Mouse (Mus musculus): Measurements from ENCODE around the gene Endod1. TPM values are rescaled to one million over a fixed set of nuclear protein-coding genes. Genes with fewer than 3 reads are reported as not detected.
"Not testable (repeated sequence)": the region's sequence is repeated elsewhere in the genome, so short reads cannot be mapped to it uniquely, and the experiment has no call there.

Endod1 gene
- polyA plus RNA-seq, 1 experiment from 2014 or later: 26.8 TPM

GRCm38 (mm10) chr9:14352337-14352736, 29.0 kb downstream of the Endod1 start:
- H3K4me3 ChIP-seq (ENCODE audit: low read depth, low read length): no peak overlapping the region
- no peak overlapping the region for H3K4me2 ChIP-seq (ENCODE audit: low read length)
- no peaks in the 10 kb centered on the region for H3K27me3 ChIP-seq (replicated peaks; ENCODE audit: control insufficient read depth, insufficient read depth, low read length)
- WGBS: 75% methylated on average over 1 of the region's 1 CpGs
- peaks cover 13% of the 10 kb centered on the region for H3K36me3 ChIP-seq (ENCODE audit: control insufficient read depth, insufficient read depth, low read length)
- DNase-seq (ENCODE audit: low spot score) (no peak), ATAC-seq (replicated peaks; ENCODE audit: low FRiP score, low TSS enrichment, low read depth) (no peak)
- H3K27ac ChIP-seq (ENCODE audit: low read depth): no peak overlapping the region
- H3K9ac ChIP-seq (ENCODE audit: low read length): no peak overlapping the region
- H3K4me1 ChIP-seq (replicated peaks; ENCODE audit: control insufficient read depth, insufficient read depth, low read length): no peaks in the 10 kb centered on the region
- no peaks in the 10 kb centered on the region for H3K9me3 ChIP-seq (ENCODE audit: control insufficient read depth, low read length)

- Histone ChIP-seq H3K27ac (ENCODE audit: low read depth) (no peak overlapping the region), H3K4me3 (ENCODE audit: low read depth, low read length) (no peak overlapping the region), H3K4me1 (replicated peaks; ENCODE audit: control insufficient read depth, insufficient read depth, low read length) (no peaks in the 10 kb centered on the region), H3K27me3 (replicated peaks; ENCODE audit: control insufficient read depth, insufficient read depth, low read length) (no peaks in the 10 kb centered on the region), H3K4me2 (ENCODE audit: low read length) (no peak overlapping the region), H3K9me3 (ENCODE audit: control insufficient read depth, low read length) (no peaks in the 10 kb centered on the region), H3K36me3 (ENCODE audit: control insufficient read depth, insufficient read depth, low read length) (0 out of 2 replicates have a peak, but pooled peaks cover 4% of the 10 kb centered on the region), H3K9ac (ENCODE audit: low read length) (no peak overlapping the region)
- DNase-seq (ENCODE audit: low spot score): no peak
- 76% methylated on average over 2 of the region's 2 CpGs for WGBS
- ATAC-seq (replicated peaks; ENCODE audit: low FRiP score, low TSS enrichment, low read depth): no peak
Observed at GRCm38 (mm10) chr9:14350787-14351186, 30.5 kb downstream of the Endod1 start.

GRCm38 (mm10) chr9:14349380-14349779, 31.9 kb downstream of the Endod1 start:
- 82% methylated on average over 5 of the region's 5 CpGs for WGBS
- DNase-seq (ENCODE audit: low spot score): no peak
- no peak for ATAC-seq (replicated peaks; ENCODE audit: low FRiP score, low TSS enrichment, low read depth)
- H3K27me3 ChIP-seq (replicated peaks; ENCODE audit: control insufficient read depth, insufficient read depth, low read length): no peaks in the 10 kb centered on the region
- H3K4me1 ChIP-seq (replicated peaks; ENCODE audit: control insufficient read depth, insufficient read depth, low read length): no peaks in the 10 kb centered on the region
- no peaks in the 10 kb centered on the region for H3K36me3 ChIP-seq (ENCODE audit: control insufficient read depth, insufficient read depth, low read length)
- H3K9me3 ChIP-seq (ENCODE audit: control insufficient read depth, low read length): no peaks in the 10 kb centered on the region
- H3K4me3 ChIP-seq (ENCODE audit: low read depth, low read length): no peak overlapping the region
- no peak overlapping the region for H3K27ac ChIP-seq (ENCODE audit: low read depth)
- no peak overlapping the region for H3K9ac ChIP-seq (ENCODE audit: low read length)
- H3K4me2 ChIP-seq (ENCODE audit: low read length): no peak overlapping the region

- Histone ChIP-seq H3K4me1 (replicated peaks; ENCODE audit: control insufficient read depth, insufficient read depth, low read length) (no peaks in the 10 kb centered on the region), H3K4me3 (ENCODE audit: low read depth, low read length) (no peak overlapping the region), H3K27ac (ENCODE audit: low read depth) (no peak overlapping the region), H3K9ac (ENCODE audit: low read length) (no peak overlapping the region), H3K27me3 (replicated peaks; ENCODE audit: control insufficient read depth, insufficient read depth, low read length) (no peaks in the 10 kb centered on the region), H3K36me3 (ENCODE audit: control insufficient read depth, insufficient read depth, low read length) (no peaks in the 10 kb centered on the region), H3K4me2 (ENCODE audit: low read length) (no peak overlapping the region), H3K9me3 (ENCODE audit: control insufficient read depth, low read length) (no peaks in the 10 kb centered on the region)
- ATAC-seq (replicated peaks; ENCODE audit: low FRiP score, low TSS enrichment, low read depth): no peak
- no peak for DNase-seq (ENCODE audit: low spot score)
- WGBS: 60% methylated on average over 4 of the region's 4 CpGs
Observed at GRCm38 (mm10) chr9:14348416-14348815, 32.9 kb downstream of the Endod1 start.

- not testable (repeated sequence) for H3K27ac ChIP-seq (ENCODE audit: low read depth); H3K4me2 ChIP-seq (ENCODE audit: low read length); H3K9me3 ChIP-seq (ENCODE audit: control insufficient read depth, low read length); ATAC-seq (replicated peaks; ENCODE audit: low FRiP score, low TSS enrichment, low read depth); H3K9ac ChIP-seq (ENCODE audit: low read length); H3K27me3 ChIP-seq (replicated peaks; ENCODE audit: control insufficient read depth, insufficient read depth, low read length); H3K4me1 ChIP-seq (replicated peaks; ENCODE audit: control insufficient read depth, insufficient read depth, low read length); H3K4me3 ChIP-seq (ENCODE audit: low read depth, low read length); DNase-seq (ENCODE audit: low spot score); H3K36me3 ChIP-seq (ENCODE audit: control insufficient read depth, insufficient read depth, low read length)
- WGBS: 77% methylated on average over 4 of the region's 4 CpGs
Observed at GRCm38 (mm10) chr9:14345866-14346265, 35.4 kb downstream of the Endod1 start.

GRCm38 (mm10) chr9:14342041-14342668, 39.2 kb downstream of the Endod1 start:
- WGBS: 58% methylated on average over 4 of the region's 4 CpGs
- Histone ChIP-seq H3K4me1 (replicated peaks; ENCODE audit: control insufficient read depth, insufficient read depth, low read length) (no peaks in the 10 kb centered on the region), H3K27me3 (replicated peaks; ENCODE audit: control insufficient read depth, insufficient read depth, low read length) (no peaks in the 10 kb centered on the region), H3K9me3 (ENCODE audit: control insufficient read depth, low read length) (no peaks in the 10 kb centered on the region), H3K9ac (ENCODE audit: low read length) (no peak overlapping the region), H3K4me3 (ENCODE audit: low read depth, low read length) (no peak overlapping the region), H3K4me2 (ENCODE audit: low read length) (no peak overlapping the region), H3K27ac (ENCODE audit: low read depth) (no peak overlapping the region), H3K36me3 (ENCODE audit: control insufficient read depth, insufficient read depth, low read length) (no peaks in the 10 kb centered on the region)
- DNase-seq (ENCODE audit: low spot score) (peak; percentile 88), ATAC-seq (replicated peaks; ENCODE audit: low FRiP score, low TSS enrichment, low read depth) (peak; percentile 76)

- Histone ChIP-seq H3K27me3 (replicated peaks; ENCODE audit: control insufficient read depth, insufficient read depth, low read length) (no peaks in the 10 kb centered on the region), H3K4me2 (ENCODE audit: low read length) (no peak overlapping the region), H3K27ac (ENCODE audit: low read depth) (no peak overlapping the region), H3K9me3 (ENCODE audit: control insufficient read depth, low read length) (no peaks in the 10 kb centered on the region), H3K9ac (ENCODE audit: low read length) (no peak overlapping the region), H3K36me3 (ENCODE audit: control insufficient read depth, insufficient read depth, low read length) (peaks cover 8% of the 10 kb centered on the region; the same call in 1 of the 2 replicates), H3K4me1 (replicated peaks; ENCODE audit: control insufficient read depth, insufficient read depth, low read length) (no peaks in the 10 kb centered on the region), H3K4me3 (ENCODE audit: low read depth, low read length) (no peak overlapping the region)
- DNase-seq (ENCODE audit: low spot score) (no peak), ATAC-seq (replicated peaks; ENCODE audit: low FRiP score, low TSS enrichment, low read depth) (no peak)
- 57% methylated on average over 3 of the region's 3 CpGs for WGBS
Observed at GRCm38 (mm10) chr9:14338701-14339100, 42.6 kb downstream of the Endod1 start.

GRCm38 (mm10) chr9:14336901-14337300, 44.4 kb downstream of the Endod1 start:
- no peak overlapping the region for H3K27ac ChIP-seq (ENCODE audit: low read depth)
- no peaks in the 10 kb centered on the region for H3K4me1 ChIP-seq (replicated peaks; ENCODE audit: control insufficient read depth, insufficient read depth, low read length)
- H3K9me3 ChIP-seq (ENCODE audit: control insufficient read depth, low read length): no peaks in the 10 kb centered on the region
- no peaks in the 10 kb centered on the region for H3K27me3 ChIP-seq (replicated peaks; ENCODE audit: control insufficient read depth, insufficient read depth, low read length)
- ATAC-seq (replicated peaks; ENCODE audit: low FRiP score, low TSS enrichment, low read depth): no peak
- H3K4me2 ChIP-seq (ENCODE audit: low read length): no peak overlapping the region
- H3K4me3 ChIP-seq (ENCODE audit: low read depth, low read length): no peak overlapping the region
- H3K9ac ChIP-seq (ENCODE audit: low read length): no peak overlapping the region
- H3K36me3 ChIP-seq (ENCODE audit: control insufficient read depth, insufficient read depth, low read length): peaks cover 20% of the 10 kb centered on the region
- 92% methylated on average over 3 of the region's 3 CpGs for WGBS
- DNase-seq (ENCODE audit: low spot score): no peak

- DNase-seq (ENCODE audit: low spot score): no peak
- Histone ChIP-seq H3K27me3 (replicated peaks; ENCODE audit: control insufficient read depth, insufficient read depth, low read length) (no peaks in the 10 kb centered on the region), H3K9ac (ENCODE audit: low read length) (no peak overlapping the region), H3K4me3 (ENCODE audit: low read depth, low read length) (no peak overlapping the region), H3K4me1 (replicated peaks; ENCODE audit: control insufficient read depth, insufficient read depth, low read length) (no peaks in the 10 kb centered on the region), H3K27ac (ENCODE audit: low read depth) (no peak overlapping the region), H3K36me3 (ENCODE audit: control insufficient read depth, insufficient read depth, low read length) (peaks cover 28% of the 10 kb centered on the region), H3K9me3 (ENCODE audit: control insufficient read depth, low read length) (no peaks in the 10 kb centered on the region), H3K4me2 (ENCODE audit: low read length) (no peak overlapping the region)
- 88% methylated on average over 4 of the region's 4 CpGs for WGBS
- ATAC-seq (replicated peaks; ENCODE audit: low FRiP score, low TSS enrichment, low read depth): no peak
Observed at GRCm38 (mm10) chr9:14335829-14336228, 45.5 kb downstream of the Endod1 start.

All from intestine, embryonic 14.5 days (tissue).